Mouse (Mus musculus): ENCODE measurements at regions not wholly inside any gene's neighbourhood (a gene's known extent, or its start where the extent isn't known, plus 50 kb on each side); places are given as distances from the start of the nearest gene placed in this dataset.
A peak's percentile ranks its signal among the peaks of the same experiment; 100 is the strongest.

DNA sequence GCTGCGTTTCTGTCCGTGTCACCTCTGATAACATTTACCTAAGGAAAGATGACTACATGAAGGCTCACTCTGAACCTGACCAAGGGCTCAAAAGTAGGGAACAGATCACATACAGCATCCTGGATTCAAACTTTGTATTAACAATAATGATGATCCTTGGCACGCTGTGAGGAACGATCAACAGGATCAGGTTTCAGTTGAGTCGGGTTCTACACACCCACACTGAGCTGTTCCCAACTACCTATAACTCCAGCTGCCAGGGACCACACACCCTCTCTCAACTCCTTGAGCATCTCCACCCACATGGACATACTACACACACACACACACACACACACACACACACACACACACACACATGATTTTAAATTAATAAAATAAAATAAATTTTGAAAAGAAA, 107.0 kb downstream of the Edn3 start:
- H3K4me2 ChIP-seq (replicated peaks), result no peak overlapping the region
- H3K9me3 ChIP-seq, result no peaks in the 10 kb centered on the region
- no peak for ATAC-seq (ENCODE audit: low FRiP score, low read depth)
- H3K9ac ChIP-seq, result no peak overlapping the region
- peaks cover 70% of the 10 kb centered on the region for H3K4me1 ChIP-seq
- H3K36me3 ChIP-seq, result no peaks in the 10 kb centered on the region
- no peaks in the 10 kb centered on the region for H3K27me3 ChIP-seq
- H3K27ac ChIP-seq, result peak overlapping the region; percentile 44
- WGBS, result 36% methylated on average over 5 of the region's 5 CpGs
- H3K4me3 ChIP-seq, result no peak overlapping the region

DNA sequence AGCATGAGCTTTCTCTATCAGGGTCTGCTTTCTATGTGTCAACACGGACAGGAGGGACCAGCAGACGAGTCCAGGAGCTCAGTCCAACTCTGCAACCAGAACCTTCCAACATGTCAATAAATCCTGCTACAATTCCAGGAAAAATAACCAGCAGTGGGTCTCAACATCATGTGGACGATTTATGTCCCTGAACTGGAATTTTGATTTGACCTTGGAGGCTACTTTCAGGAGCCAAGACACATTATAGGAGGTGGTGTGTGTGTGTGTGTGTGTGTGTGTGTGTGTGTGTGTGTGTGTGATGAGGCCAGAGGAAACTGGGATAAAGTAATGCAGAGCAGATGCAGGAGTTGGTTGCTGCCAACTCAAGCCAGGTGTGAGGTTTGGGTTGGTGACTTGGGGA, 107.8 kb downstream of the Edn3 start:
- Histone ChIP-seq H3K4me1 (peaks cover 73% of the 10 kb centered on the region), H3K27ac (peak overlapping the region; percentile 88), H3K27me3 (no peaks in the 10 kb centered on the region), H3K4me2 (replicated peaks) (no peak overlapping the region), H3K4me3 (no peak overlapping the region), H3K9me3 (no peaks in the 10 kb centered on the region), H3K9ac (no peak overlapping the region), H3K36me3 (no peaks in the 10 kb centered on the region)
- peak; percentile 54 for ATAC-seq (ENCODE audit: low FRiP score, low read depth)
- WGBS, result 26% methylated on average over 3 of the region's 3 CpGs

DNA sequence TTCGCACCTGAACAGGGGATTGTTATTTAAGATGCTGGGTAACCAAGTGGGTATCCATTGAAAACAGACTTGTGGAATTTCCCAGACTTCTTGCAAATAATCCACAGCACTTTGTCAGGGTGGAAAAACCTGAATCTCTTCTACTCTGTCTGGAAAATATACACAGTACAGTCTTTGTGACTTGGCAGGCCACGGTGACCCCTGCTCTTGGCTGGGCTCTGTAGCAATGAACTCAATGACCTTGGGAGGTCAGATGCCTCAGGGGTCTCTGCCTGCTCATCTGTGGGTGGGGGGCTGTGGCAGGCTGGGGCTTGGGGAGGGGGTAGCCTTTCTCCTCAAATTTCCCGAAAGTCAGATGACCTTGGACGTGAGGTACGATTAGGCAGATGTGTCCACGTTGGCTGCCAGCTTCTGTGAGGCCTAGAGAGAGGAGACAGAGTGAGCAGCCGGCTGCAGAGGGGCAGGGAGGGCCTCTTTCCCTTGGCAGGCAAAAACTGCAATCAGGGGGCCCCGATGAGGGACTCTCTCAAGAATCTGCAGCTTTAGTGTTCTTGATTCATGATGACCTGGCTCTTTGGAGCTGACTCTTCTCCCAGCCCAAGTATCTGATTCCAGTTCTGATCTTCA, 108.4 kb downstream of the Edn3 start:
- peak; percentile 42; the same call in 1 of the 2 replicates for ATAC-seq (ENCODE audit: low FRiP score, low read depth)
- H3K27ac ChIP-seq, result peak overlapping the region; percentile 88
- no peak overlapping the region for H3K4me3 ChIP-seq
- peak overlapping the region; percentile 26; the same call in 1 of the 2 replicates for H3K9ac ChIP-seq
- 34% methylated on average over 8 of the region's 8 CpGs for WGBS
- no peaks in the 10 kb centered on the region for H3K27me3 ChIP-seq
- peaks cover 73% of the 10 kb centered on the region for H3K4me1 ChIP-seq
- no peaks in the 10 kb centered on the region for H3K36me3 ChIP-seq
- no peaks in the 10 kb centered on the region for H3K9me3 ChIP-seq
- H3K4me2 ChIP-seq (replicated peaks), result no peak overlapping the region

DNA sequence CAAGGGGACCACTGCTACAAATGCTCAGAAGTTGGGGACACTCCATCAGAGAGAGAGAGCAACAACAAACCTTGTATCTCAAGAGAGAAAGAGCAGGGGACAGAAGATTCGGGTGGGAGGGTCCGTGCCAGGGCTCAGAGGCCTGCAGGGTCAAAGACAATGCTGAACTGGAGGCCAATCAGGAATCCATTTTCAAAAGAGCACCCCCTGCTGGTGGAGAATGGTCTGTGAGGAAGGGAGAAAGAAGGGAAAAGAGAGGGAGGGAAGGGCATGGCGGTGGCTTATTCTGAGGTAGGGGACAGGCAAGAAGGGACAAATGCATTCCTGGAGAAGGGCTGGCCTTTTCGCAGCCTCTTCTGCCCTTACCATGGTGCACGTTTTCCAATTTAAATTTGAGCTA, 109.9 kb downstream of the Edn3 start:
- Histone ChIP-seq H3K4me2 (replicated peaks) (no peak overlapping the region), H3K36me3 (no peaks in the 10 kb centered on the region), H3K9ac (no peak overlapping the region), H3K9me3 (no peaks in the 10 kb centered on the region), H3K4me1 (peaks cover 61% of the 10 kb centered on the region), H3K4me3 (no peak overlapping the region), H3K27me3 (no peaks in the 10 kb centered on the region), H3K27ac (no peak overlapping the region; the same call in 1 of the 2 replicates)
- WGBS, result 78% methylated on average over 5 of the region's 5 CpGs
- ATAC-seq (ENCODE audit: low FRiP score, low read depth), result no peak

- H3K9me3 ChIP-seq, result no peaks in the 10 kb centered on the region
These were observed 110.8 kb downstream of the Edn3 start for GRCm38 (mm10) chr2:174871225-174871624.

GRCm38 (mm10) chr2:174871844-174872243, 111.4 kb downstream of the Edn3 start:
- Histone ChIP-seq H3K27ac (peak overlapping the region; percentile 39; the same call in 1 of the 2 replicates), H3K4me1 (peaks cover 61% of the 10 kb centered on the region), H3K27me3 (no peaks in the 10 kb centered on the region), H3K4me3 (no peak overlapping the region), H3K36me3 (no peaks in the 10 kb centered on the region), H3K9me3 (no peaks in the 10 kb centered on the region), H3K9ac (no peak overlapping the region), H3K4me2 (replicated peaks) (no peak overlapping the region)
- no peak for ATAC-seq (ENCODE audit: low FRiP score, low read depth)
- 26% methylated on average over 3 of the region's 3 CpGs for WGBS

More at GRCm38 (mm10) chr2:174871225-174871624, 110.8 kb downstream of the Edn3 start:
- no peaks in the 10 kb centered on the region for H3K36me3 ChIP-seq
- WGBS, result 35% methylated on average over 10 of the region's 10 CpGs
- no peak overlapping the region for H3K4me3 ChIP-seq
- H3K4me2 ChIP-seq (replicated peaks), result no peak overlapping the region
- peaks cover 64% of the 10 kb centered on the region for H3K4me1 ChIP-seq
- H3K27ac ChIP-seq, result no peak overlapping the region
- ATAC-seq (ENCODE audit: low FRiP score, low read depth), result no peak
- no peak overlapping the region for H3K9ac ChIP-seq
- H3K27me3 ChIP-seq, result no peaks in the 10 kb centered on the region

- Histone ChIP-seq H3K4me1 (peaks cover 29% of the 10 kb centered on the region), H3K9ac (no peak overlapping the region), H3K4me3 (no peak overlapping the region), H3K36me3 (no peaks in the 10 kb centered on the region), H3K4me2 (replicated peaks) (no peak overlapping the region), H3K27ac (peak overlapping the region; percentile 58; the same call in 1 of the 2 replicates), H3K27me3 (no peaks in the 10 kb centered on the region), H3K9me3 (no peaks in the 10 kb centered on the region)
- ATAC-seq (ENCODE audit: low FRiP score, low read depth), result peak; percentile 51; the same call in 1 of the 2 replicates
- 13% methylated on average over 5 of the region's 5 CpGs for WGBS
These were observed 116.5 kb downstream of the Edn3 start for GRCm38 (mm10) chr2:174876886-174877285.

DNA sequence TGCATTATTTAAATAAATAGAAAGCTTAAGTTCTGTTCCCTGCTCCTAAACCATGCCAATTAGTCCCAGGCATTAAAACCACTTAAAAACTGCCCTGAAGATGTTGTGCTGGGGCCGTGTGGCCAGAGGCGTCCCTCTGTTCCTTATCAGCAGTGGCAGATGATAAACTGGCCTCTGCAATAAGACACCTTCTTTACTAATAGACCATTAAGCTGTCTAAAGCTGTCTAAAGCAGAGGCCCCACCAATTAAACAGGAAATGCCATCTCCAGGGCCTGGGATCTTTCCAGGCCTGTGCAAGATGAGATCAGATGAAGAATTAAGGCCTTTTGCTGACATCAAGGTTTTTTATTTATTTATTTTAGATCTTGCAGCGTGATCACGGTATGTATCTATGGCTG, 118.6 kb downstream of the Edn3 start:
- H3K27ac ChIP-seq, result no peak overlapping the region
- no peaks in the 10 kb centered on the region for H3K9me3 ChIP-seq
- peaks cover 29% of the 10 kb centered on the region for H3K4me1 ChIP-seq
- 38% methylated on average over 4 of the region's 4 CpGs for WGBS
- H3K4me3 ChIP-seq, result no peak overlapping the region
- no peak overlapping the region for H3K9ac ChIP-seq
- H3K4me2 ChIP-seq (replicated peaks), result no peak overlapping the region
- no peaks in the 10 kb centered on the region for H3K36me3 ChIP-seq
- H3K27me3 ChIP-seq, result no peaks in the 10 kb centered on the region
- ATAC-seq (ENCODE audit: low FRiP score, low read depth), result no peak

DNA sequence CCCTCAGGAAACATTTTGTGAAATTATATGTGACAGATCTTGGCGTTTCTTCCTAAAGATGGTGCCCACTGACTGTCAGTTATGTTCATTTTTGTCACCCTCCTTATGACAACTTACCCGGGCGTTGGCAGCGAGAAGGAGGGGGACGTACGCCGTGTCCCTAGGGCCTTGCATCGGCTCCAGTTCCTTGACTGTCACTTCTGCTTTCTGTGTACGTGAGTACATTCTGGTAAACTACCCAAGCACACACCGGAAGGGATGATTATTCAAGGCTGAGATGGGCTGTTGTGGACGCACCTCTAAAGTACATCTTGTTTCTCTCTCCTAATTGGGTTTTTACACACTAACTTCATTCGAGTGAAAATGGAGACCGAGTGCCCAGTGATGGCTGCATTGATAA, 120.2 kb downstream of the Edn3 start:
- no peaks in the 10 kb centered on the region for H3K36me3 ChIP-seq
- H3K4me1 ChIP-seq, result peaks cover 40% of the 10 kb centered on the region
- WGBS, result 85% methylated on average over 13 of the region's 13 CpGs
- H3K4me3 ChIP-seq, result no peak overlapping the region
- no peak overlapping the region for H3K9ac ChIP-seq
- no peaks in the 10 kb centered on the region for H3K27me3 ChIP-seq
- no peak overlapping the region for H3K27ac ChIP-seq
- no peak for ATAC-seq (ENCODE audit: low FRiP score, low read depth)
- H3K4me2 ChIP-seq (replicated peaks), result no peak overlapping the region
- H3K9me3 ChIP-seq, result no peaks in the 10 kb centered on the region

DNA sequence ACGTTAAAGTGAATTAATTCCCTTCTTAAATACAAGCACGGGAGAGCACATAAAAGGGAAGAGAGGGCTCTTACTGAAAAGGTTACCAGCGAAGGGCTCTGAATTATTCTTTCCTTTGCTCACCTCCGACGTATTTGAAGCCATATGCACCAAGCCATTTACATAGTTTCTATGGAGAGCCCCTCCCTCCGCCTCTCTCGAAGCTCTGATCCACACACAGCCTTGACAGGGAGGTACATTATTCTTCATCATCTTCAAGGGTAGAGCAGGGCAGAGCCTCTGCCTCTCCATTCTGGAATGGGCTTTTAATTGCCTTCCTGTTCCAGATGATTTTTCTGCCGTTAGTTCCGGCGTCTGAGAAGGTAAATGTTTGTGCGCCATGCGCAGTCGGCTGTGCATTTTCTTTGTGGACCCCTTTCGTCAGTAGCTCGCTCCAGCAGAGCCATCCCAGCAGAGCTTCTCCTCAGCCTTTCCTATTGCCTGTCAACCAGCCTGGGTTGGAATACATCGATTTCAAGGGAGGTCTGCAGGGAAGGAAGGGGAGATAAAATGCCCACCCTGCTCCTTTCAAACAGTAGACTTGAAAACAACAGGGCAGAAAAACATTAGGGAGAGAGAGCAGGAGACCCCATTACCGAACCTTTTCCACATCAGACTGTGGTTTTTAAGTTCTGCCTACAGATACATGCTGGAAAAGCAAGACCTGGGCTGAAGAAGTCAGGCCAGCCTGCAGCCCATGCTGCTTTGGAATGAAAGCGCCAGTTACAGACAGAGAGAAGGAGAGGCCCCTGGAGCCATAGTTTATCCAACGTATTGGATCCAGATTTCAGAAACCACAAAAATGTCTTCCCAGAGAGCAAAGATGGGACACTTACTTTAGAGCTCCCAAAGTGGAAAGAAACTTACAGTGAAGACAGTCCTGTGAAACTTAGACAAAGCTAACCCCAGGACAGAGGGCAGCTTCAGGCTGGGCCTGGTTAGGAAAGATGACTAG, 124.1 kb downstream of the Edn3 start:
- no peaks in the 10 kb centered on the region for H3K36me3 ChIP-seq
- H3K4me2 ChIP-seq (replicated peaks), result peak overlapping the region; percentile 30; the same call in 1 of the 2 replicates
- H3K27me3 ChIP-seq, result no peaks in the 10 kb centered on the region
- no peak overlapping the region for H3K9ac ChIP-seq
- H3K27ac ChIP-seq, result peak overlapping the region; percentile 18; the same call in 1 of the 2 replicates
- no peak for ATAC-seq (ENCODE audit: low FRiP score, low read depth)
- WGBS, result 36% methylated on average over 19 of the region's 19 CpGs
- no peak overlapping the region for H3K4me3 ChIP-seq
- peaks cover 19% of the 10 kb centered on the region for H3K4me1 ChIP-seq
- H3K9me3 ChIP-seq, result no peaks in the 10 kb centered on the region

GRCm38 (mm10) chr2:174892658-174893057, 117.4 kb upstream of the Gm14444 start:
- ATAC-seq (ENCODE audit: low FRiP score, low read depth), result no peak
- WGBS, result 75% methylated on average over 7 of the region's 7 CpGs
- H3K36me3 ChIP-seq, result no peaks in the 10 kb centered on the region
- no peaks in the 10 kb centered on the region for H3K27me3 ChIP-seq
- no peaks in the 10 kb centered on the region for H3K4me1 ChIP-seq
- H3K9me3 ChIP-seq, result no peaks in the 10 kb centered on the region
- no peak overlapping the region for H3K9ac ChIP-seq
- H3K4me2 ChIP-seq (replicated peaks), result no peak overlapping the region
- H3K27ac ChIP-seq, result no peak overlapping the region
- no peak overlapping the region for H3K4me3 ChIP-seq

DNA sequence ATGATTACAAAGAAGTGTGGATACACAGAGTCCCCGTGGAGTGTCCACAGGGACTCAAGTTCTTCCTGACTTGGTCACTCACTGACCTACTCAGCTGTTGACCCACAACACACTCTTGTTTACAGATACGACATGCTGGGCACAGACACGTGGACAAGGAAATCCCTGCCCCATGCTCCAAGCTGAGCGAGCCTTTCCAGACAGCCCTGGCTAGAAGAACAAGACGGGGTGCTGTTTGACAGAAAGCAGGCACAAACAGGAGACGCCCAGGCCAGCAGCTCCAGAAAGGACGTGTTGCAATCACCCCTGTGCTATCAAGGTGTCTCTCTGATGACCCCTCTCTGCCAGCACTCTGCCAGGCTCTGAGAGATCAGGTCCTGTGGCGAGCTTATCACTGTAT, 112.6 kb upstream of the Gm14444 start:
- no peaks in the 10 kb centered on the region for H3K36me3 ChIP-seq
- H3K9me3 ChIP-seq, result no peaks in the 10 kb centered on the region
- no peak overlapping the region for H3K4me3 ChIP-seq
- no peaks in the 10 kb centered on the region for H3K27me3 ChIP-seq
- 35% methylated on average over 8 of the region's 8 CpGs for WGBS
- H3K4me1 ChIP-seq, result peaks cover 11% of the 10 kb centered on the region
- no peak for ATAC-seq (ENCODE audit: low FRiP score, low read depth)
- H3K4me2 ChIP-seq (replicated peaks), result no peak overlapping the region
- H3K27ac ChIP-seq, result no peak overlapping the region
- H3K9ac ChIP-seq, result no peak overlapping the region
